Mouse (Mus musculus) v-Abl transformed pro-B cells (cell line): ENCODE results near the gene Gzmk.

Experiments
- in situ Hi-C, 2 experiments: fragments of 400-800 bp; cut with MboI; formaldehyde crosslinking; loops; one replicate each; pipeline ENCODE4 v1.15.1; 2025; ENCODE audit not compliant: unreplicated experiment in 2 of 2

Gene Gzmk

DNA sequence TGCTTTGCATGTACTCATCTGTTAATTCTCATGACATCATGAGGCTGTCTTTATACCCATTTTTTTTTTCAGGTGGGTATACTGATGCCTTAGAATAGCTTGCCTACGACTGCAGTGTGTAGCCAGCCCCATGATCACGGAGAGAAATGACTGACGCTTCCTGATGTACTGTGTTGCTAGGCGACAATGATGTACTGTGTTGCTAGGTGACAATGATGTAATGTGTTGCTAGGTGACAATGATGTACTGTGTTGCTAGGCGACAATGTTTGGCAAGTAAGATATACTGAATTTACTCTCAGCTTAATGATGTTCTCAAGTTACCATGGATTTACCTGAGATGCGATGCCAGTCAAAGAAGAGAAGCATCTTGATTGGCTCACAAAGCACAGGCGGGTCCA, at the start of gene Gzmk:
TSS of gene Gzmk (minus strand) at position 98 of the 400 bp plus-strand sequence.
- in situ Hi-C loops, result no loop called here

DNA sequence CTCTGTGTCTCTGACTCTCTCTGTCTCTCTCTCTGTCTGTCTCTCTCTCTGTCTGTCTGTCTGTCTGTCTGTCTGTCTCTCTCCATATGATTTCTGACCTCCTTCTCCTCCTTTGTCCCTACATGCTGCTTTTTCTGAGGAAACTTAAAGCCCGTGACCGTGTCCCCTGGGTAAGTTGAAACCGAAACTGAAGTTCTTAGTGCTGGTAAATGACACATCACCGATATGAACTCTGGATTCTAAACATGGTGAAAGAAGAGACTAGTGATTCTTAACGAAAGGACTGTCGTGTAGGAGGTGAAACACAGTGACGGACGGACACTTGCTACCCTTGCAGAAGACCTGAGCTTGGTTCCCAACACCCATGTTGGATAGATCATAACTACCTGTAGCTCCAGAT, 45.5 kb upstream of the Gzmk start:
- in situ Hi-C loops, result loop anchor here (25.0 kb wide), 4 partner anchors 584 to 1516 kb away; partner anchors contain the start of genes Ddx4 (in 1 of the 2), Ndufs4 (in 1 of the 2) and Slc38a9 (in 1 of the 2)

DNA sequence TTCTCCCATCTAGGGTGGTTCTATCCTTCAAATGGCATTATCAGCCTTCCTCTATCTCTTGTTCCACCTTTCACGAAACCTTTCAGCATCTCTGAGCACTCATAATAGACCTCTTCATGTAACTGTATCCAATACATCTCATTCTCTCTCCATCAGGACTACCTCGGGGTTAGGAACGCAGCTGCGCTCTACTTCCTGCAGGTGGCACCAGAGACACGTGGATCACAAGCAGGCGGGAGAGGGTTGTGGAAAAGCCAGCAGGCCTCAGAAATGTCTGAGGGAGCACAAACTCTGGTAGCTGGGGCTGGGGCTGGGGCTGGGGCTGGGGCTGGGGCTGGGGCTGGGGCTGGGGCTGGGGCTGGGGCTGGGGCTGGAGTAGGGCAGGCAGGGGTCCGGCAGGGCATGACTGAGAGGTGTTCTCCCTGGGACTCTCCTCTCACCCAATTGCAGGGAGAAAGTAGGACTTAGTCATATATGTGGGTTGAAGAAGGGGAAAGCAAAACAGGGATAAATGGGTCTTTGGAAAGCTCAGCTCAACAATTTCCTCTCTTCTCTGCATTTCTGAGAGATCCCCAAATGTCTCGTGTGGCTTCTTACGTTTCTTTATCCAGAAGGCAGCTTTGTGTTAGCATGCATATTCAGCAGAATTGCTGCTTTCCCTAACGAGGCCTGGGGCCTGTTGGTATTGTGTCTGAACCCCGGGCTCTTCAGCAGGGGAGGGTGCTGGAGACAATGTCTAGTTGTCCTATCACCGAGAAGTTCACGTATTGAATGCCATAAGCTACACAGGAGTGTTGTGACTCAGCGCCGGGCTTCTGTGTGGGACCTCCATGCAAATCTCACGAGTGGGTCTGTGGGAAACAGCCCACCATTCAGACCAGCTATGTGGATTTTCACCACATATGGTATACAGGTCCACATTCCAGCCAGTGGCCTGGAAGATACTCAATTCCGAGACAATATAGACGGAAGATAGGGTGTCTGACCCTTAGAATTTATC, 44.4 kb upstream of the Gzmk start:
- in situ Hi-C loops, result loop anchor here (5.0 to 25.0 kb wide), 9 partner anchors 225 to 1517 kb away; partner anchors contain the start of genes Snx18 (in 2 of the 2), Ddx4 (in 1 of the 2), Gpx8 (in 1 of the 2) and Ndufs4 (in 1 of the 2)

DNA sequence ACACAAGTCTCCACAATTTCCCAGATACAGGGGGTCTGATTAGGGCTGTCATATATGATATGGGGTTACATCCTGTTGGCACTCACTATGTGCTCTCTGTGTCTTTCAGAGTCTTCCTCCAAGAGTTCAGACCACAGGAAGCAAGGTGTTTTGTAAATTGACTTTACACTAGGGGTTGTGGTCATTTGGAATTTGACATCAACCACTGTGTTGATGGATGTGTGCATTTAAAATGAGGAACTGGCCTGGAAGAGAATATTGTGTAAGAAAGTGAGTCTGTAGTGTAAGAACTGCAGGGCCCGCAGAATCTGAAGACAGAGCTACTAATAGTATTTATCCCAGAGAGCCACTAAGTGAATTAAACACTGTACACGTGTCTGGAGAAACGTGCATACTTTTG, 41.5 kb upstream of the Gzmk start:
- in situ Hi-C loops, result loop anchor here (5.0 to 25.0 kb wide), 9 partner anchors 222 to 1520 kb away; partner anchors contain the start of genes Snx18 (in 2 of the 2), Ddx4 (in 1 of the 2), Gpx8 (in 1 of the 2) and Ndufs4 (in 1 of the 2)

DNA sequence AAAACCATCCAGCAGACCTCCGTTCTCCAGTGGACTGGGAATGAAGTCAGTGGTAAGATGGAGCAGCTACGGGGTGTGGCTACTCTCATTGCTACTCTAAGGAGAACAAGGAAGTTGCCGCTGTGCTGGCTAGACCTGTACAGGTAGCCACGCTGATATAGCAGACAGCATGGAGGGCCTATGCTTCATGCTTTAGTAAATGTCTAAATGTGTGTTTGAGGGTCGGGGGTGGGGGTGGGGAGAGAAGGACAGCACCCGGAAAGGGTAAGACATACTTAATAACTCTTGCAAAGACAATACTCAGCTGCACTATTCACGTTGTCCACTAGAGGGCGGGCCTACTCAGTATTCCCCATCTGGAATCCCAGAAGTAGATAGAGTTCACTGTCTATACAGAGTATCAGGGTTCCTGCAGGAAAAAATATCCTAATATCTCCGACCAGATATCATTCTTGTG, 40.8 kb upstream of the Gzmk start:
- in situ Hi-C loops, result loop anchor here (5.0 to 25.0 kb wide), 9 partner anchors 222 to 1521 kb away; partner anchors contain the start of genes Snx18 (in 2 of the 2), Ddx4 (in 1 of the 2), Gpx8 (in 1 of the 2) and Ndufs4 (in 1 of the 2)

DNA sequence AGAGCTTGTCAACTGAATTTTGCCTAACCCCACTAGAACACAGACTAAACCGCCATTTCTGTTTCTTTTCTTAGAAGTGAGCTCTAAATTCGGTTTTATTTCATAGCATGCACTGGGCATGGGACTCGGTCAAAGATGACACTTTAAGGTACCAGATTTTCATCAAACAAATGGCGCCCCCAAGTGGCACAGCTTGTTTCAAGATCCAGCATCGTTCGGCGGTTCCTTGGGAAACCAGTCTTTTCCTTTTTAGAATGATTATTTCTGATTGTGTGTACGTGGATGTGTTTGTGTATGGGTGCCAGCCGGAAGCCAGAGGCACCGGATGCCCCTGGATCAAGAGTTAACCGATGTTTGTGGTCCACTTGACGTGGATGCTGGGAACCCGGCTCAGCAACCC, 39.5 kb upstream of the Gzmk start:
- in situ Hi-C loops, result loop anchor here (5.0 to 25.0 kb wide), 9 partner anchors 220 to 1522 kb away; partner anchors contain the start of genes Snx18 (in 2 of the 2), Ddx4 (in 1 of the 2), Gpx8 (in 1 of the 2) and Ndufs4 (in 1 of the 2)

DNA sequence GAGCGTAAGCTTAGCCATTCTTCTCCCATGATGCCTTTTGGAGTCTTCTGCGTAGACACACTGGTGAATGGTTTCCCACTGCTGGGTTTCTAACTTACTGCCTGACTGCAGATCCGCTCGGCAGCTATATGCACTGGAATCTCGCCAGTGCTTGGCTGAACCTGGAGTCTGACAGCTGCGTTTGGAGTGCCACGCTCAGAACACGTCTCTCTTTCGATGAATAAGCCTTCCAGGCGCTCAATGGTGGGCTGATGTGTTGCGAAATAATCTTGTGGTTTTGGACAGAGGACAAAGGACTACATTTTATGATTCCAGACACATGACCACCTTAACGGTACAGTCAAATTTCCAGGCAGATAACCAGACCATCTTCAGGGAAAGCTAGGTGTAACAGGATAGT, 37.1 kb upstream of the Gzmk start:
- in situ Hi-C loops, result loop anchor here (10.0 to 25.0 kb wide), 8 partner anchors 218 to 1524 kb away; partner anchors contain the start of genes Ddx4 (in 1 of the 2), Gpx8 (in 1 of the 2), Ndufs4 (in 1 of the 2) and Slc38a9 (in 1 of the 2)

DNA sequence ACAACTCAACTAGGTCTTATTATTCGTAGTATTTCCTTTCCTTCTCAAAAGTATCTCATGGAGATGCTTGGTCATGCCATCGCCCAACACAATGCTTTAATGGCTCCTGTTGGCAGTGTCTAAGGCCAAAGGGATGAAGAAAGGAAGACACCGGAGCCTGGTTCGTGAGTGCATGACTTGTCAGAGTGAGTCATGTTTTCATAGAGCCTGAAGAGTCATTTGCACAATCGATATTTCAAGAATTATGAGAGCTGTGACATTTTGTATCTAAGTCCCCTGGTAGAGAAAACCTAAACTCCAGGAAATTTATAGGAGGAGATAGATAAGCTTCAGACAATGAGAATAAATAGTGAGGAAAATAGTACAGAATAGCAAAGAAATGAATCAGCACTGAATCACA, 33.5 kb upstream of the Gzmk start:
- in situ Hi-C loops, result loop anchor here (25.0 kb wide), 4 partner anchors 572 to 1528 kb away; partner anchors contain the start of genes Ddx4 (in 1 of the 2), Ndufs4 (in 1 of the 2) and Slc38a9 (in 1 of the 2)

DNA sequence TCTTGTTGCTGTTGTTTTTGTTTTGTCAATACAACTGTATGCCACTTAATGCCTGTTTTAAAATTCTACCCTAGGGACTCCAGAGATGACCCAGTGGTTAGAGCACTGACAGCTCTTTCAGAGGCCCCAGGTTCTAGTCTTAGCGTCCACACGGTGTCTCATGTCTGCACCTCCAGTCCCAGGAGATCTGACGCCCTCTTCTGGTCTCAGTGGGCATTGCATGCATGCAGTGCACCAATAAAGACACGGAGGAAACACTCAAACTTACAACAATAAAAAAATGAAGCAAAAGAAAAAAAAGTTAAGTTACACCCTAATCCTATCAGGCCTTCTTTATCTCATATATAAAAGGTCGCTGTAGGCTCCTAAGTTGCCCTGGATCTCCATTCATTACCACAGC, 31.5 kb upstream of the Gzmk start:
- in situ Hi-C loops, result loop anchor here (25.0 kb wide), 4 partner anchors 570 to 1530 kb away; partner anchors contain the start of genes Ddx4 (in 1 of the 2), Ndufs4 (in 1 of the 2) and Slc38a9 (in 1 of the 2)

DNA sequence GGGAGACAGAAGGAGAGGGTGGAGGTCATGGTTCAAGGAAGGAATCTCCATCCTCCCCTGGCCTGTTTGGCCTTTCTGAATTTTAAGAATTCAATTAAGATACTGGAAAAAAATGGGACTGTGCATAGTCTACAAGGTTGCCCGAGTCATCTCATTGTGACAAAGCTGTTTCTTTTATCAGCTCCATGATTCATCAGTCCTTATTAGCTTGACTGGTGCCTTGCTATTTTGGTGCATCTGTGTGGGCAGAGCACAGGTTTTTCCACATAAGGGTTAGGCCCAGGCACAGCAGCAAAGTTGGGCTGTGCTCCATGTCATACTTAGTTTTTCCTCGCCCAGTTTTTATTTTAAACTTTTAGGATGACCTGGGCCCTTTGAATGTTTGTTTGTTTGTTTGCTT, 31.1 kb upstream of the Gzmk start:
- in situ Hi-C loops, result loop anchor here (25.0 kb wide), 4 partner anchors 569 to 1531 kb away; partner anchors contain the start of genes Ddx4 (in 1 of the 2), Ndufs4 (in 1 of the 2) and Slc38a9 (in 1 of the 2)

DNA sequence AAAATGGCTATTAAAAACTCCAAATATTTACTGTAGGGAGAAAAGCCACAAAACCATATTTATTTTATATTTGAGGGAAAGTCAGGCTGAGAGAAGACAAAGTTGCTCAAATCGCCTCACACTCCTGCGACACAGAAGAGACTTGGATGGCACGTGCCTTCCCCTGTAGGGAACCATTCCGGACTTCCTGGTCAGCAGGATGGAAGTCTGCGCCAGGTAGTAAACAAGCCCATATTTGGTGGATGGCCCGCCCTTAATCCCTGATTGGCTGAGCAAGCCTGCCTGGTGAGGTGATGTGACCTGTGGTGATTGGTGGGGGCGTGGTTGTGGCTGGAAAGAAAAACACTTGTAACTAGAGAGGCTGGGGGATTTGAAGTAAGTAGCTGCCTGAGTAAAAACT, 26.9 kb upstream of the Gzmk start:
- in situ Hi-C loops, result loop anchor here (25.0 kb wide), 4 partner anchors 565 to 1535 kb away; partner anchors contain the start of genes Ddx4 (in 1 of the 2), Ndufs4 (in 1 of the 2) and Slc38a9 (in 1 of the 2)

DNA sequence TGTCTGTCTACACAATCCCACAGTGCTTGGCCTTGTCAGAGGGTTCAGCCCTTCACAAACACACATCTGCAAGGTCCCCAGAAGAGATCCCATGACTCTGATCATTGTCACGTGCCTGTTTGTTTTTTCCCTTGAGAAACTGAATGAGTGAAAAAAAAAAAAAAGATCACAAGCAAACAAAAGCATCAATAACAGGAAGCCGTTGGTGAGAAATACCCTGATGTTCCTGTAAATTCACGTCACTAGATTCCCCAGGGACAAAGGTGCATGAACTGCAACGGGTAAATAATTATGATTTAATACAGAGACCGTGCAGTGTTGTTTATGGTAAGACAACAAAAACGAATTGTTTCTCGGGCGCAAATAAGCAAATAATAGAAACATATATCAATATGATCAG, 19.3 kb upstream of the Gzmk start:
- in situ Hi-C loops, result no loop called here

DNA sequence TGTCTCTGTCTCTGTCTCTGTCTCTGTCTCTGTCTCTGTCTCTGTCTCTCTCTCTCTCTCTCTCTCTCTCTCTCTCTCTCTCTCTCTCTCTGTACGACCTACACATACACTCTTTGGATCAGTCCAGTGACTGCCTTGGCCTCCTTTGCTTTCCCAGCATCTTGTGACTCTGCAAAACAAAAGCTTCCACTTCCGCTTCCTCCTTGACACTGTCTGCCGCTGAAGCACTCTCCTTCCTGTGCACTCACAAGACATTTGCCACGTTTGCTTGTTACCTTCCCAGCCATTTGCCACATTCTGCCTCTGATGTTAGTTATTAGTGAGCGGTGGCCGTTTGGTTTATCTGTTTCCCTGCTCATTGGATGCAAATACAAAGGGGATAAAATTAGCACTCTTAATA, 16.4 kb upstream of the Gzmk start:
- in situ Hi-C loops, result no loop called here

DNA sequence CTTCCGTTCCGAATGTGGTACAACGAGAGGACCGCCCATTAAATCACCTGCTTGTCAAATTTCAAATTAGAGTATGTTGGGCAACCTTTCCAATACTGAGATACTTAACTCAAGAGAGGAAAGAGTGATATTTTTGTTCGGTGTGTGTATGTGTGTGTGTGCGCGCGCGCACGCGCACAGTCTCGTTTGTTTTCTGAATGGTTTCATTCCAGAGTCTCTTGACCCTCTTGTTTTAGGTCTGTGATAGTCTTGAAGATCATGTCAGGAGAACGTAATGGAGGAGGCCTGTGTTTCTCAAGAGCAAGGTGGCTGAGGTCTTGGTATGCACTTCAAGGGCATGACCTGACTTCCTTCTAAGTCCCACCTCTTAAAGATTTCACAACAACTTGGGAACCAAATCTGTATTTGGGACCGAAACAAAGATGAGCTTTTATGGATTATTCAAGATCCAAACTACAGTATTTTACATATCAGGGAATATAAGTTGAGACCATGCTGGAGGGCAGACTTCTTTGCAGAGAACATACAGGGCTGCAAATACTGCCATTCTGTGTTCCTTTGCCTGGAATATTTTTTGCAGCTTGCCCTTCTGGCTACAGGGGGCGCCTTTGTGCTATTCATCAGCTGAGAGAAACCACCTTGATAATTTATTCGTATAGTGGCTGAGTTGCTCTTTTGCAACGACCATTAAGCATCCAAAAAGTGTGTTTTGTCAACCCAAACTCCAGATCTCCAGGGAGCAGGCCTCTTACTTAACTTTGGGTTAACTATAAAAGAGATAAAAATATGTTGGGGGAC, 2.2 kb upstream of the Gzmk start:
- in situ Hi-C loops, result no loop called here

DNA sequence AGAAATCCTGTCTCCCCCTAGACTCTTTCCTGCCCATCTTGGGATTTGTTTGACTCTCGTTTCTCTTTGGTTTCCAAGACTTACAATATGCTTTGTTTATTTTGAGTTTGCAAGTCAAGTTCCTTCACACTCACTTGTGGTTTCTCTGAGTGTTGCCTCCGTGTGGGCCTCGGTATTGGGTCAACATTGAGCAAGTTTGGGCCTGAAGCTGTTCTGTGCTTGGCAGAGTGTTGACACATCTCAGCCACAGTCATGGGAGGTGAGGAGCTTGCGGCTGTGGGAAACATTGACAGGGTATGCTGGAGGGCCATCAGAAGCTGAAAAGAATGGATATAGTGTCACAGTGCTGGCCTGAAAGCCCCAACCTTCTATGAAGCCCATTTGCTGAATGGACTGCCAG, 1.4 kb upstream of the Gzmk start:
- in situ Hi-C loops, result no loop called here

DNA sequence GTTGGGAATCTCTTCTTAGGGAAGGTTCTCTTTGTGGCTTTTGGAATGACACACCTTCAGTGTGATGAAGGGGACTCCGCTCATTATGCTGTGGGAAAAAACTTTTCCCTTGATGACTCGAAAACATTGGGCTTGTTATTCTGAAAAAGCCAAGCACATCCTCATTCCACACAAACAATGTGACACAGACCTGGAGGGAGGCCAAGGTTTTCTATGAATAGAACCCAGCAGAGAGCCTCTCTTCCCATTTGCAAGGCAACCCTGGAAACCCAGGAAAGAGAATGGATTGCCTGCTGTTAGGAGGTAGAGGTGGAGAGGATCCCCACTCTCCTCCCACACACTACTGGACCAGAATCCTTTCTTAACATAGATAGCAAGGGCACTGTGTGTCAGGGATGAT, 1.6 kb downstream of the Gzmk start:
- in situ Hi-C loops, result no loop called here

DNA sequence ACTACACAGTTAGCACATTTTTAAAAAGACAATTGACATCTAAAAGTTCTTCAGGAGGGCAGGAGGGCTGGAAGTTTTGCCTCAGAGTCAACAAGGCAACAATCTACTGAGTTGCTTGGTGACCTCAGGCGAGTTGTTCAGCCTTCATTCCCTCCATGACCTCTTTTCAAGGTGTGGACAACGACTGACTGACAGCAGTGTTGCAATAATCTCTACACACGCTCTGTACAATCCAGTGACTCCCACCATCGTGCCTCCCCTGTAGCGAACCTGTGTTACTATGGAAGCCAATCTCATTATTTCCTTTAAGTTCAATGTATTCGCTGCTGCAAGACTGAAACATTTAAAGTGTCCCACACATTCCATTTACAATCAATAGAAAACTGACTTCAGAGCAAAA, 3.9 kb downstream of the Gzmk start:
- in situ Hi-C loops, result no loop called here

DNA sequence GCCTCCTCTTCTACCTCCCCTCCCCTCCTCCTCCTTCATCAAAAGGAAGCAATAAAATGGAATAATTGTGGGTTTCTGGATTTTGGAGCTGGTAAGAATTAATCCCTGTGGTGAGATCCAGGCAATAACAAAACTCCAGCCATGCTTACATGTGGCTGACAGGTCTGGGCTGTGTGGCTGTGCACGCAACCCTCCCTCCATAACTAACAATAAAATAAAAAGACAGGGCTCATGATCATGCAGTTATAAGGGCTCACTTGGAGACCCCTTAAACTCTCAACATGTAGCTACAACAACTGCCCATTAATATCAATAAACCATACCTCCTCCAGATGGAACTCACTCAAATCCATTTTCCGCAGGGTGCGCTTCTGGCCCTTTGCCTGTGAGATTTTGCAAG, 11.8 kb downstream of the Gzmk start:
- in situ Hi-C loops, result no loop called here

DNA sequence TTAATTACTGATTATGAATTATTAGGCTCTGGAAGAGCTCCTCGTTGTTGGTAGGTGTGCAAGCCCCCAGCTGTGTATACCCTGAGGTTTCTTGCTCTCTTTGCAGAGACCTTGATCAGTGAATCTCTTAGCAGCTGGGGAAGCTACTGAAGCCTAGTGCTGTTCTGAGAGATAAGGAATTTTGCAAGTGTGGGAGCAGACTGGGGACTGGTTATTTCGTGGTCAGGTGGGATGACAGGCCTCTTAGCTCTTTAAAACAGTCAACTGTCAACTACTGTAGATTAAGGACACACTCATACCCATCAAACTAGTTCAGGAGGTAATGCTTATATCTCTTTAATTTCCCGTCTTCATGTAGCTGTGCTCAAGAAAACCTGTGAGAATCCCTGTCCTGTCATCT, 13.3 kb downstream of the Gzmk start:
- in situ Hi-C loops, result no loop called here

DNA sequence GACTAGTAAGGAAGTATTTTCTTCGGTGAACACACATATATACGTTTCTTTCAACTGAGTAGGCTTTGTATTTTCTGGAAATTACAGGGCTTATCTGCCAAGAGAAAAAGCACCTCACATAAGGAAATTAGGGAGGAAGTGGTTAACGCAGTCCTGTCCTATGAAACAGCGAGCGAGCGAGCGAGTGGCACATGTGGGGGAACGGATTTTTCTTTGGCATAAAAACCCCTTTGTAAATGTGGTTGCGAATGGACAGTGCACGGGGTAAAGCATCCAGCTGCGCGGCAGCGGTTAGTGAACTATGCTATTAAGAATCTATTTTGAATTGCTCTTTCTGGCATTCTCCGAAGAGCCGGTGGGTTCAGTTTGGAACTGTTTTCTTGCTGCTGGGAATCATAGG, 14.4 kb downstream of the Gzmk start:
- in situ Hi-C loops, result no loop called here
